Mouse (Mus musculus) erythroblast, adult 5-6 weeks (primary cell): Measurements from ENCODE around the gene Ing2. TPM values are rescaled to one million over a fixed set of nuclear protein-coding genes. Genes with fewer than 3 reads are reported as not detected.

ENCODE experiments used
- ATAC-seq: replicated peaks from 2 replicates; pipeline ENCODE4 v1.8.0; 2016; ENCODE audit warnings: moderate number of reproducible peaks, mild to moderate bottlenecking, moderate TSS enrichment, inconsistent platforms; ENCODE audit not compliant: poor library complexity, low FRiP score, severe bottlenecking
- total RNA-seq, 2 experiments: library from RNA; stranded (forward) in 1 of 2; stranded (reverse) in 1 of 2; fragments of 150-400 nt in 1 of 2; fragments of 200-764, 138-1000 nt in 1 of 2; gene quantifications; 2 replicates each; pipeline versions ENCODE4 v1.2.3 to v1.2.4; 2015 to 2017; ENCODE audit warnings: low replicate concordance in 2 of 2

Ing2 gene
- total RNA-seq, 2 experiments from 2014 or later = 12.4 to 12.9 TPM

DNA sequence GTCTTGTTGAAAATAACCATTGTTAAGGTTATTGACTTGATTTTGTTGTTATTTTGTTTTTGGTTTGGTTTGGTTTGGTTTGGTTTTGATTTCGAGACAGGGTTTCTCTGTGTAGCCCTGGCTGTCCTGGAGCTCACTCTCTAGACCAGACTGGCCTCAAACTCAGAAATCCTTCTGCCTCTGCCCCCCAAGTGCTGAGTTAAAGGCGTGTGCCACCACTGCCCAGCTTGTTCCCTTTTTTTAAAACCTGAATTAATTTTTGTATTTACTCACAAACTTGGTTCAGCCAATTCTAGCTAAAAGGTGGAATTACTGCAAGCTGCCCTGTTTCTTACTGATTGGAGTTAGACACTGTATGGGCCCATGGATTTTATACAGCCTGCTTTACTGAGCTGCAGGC, 1.3 kb upstream of the Ing2 start:
- ATAC-seq = no peak

DNA sequence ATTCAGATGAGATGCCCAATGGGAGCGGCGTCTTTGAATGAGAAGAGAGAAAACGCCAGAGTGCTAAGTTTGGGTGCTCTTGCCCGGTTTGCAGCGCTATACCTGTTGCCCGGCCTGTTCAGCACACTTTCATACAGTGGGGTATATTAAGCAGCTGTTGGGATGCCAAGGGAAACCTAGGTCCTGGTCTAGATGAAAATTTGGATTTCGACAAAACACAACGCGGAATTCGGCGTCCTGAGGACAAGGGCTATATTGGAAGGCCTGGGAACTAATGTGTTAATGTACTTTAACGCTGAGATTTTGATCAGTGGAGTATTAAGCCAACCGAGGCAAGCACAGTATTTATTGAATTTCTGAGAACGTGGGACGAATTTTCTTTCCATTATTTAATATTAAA, 868 bp upstream of the Ing2 start:
- no peak for ATAC-seq

GRCm38 (mm10) chr8:47675786-47676185, 430 bp upstream of the Ing2 start:
- ATAC-seq = peak; percentile 51

DNA sequence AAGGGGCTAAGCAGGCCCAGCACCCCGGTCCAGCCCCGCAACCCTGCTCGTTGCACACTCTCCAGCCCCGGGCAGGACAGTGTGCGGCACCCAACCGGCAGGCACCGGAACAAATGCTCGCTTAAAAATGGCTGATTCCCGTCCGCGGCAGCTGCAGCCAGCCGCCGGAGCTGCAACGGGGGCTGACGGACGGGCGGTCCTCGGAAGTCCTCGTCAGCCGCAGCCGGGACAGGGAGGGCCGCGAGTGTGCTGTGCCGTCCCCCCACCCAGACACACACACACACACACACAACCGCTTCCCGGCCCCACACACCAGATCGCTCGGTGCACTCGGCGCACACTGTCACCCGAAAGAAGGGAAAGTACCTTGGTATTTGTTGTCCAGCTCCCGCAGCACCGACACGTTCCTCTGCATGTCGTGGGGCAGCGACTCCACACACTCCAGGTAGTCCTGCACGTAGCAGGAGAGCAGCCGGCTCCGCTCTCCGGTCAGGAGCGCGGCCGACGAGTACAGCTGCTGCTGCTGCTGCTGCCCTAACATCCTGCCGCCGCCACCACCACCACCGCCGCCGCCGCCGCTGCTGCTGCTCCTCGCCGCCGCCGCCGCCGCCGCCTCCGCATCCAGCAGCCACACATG, 1.1 kb downstream of the Ing2 start:
- ATAC-seq = peak; percentile 1; the same call in 1 of the 2 replicates

DNA sequence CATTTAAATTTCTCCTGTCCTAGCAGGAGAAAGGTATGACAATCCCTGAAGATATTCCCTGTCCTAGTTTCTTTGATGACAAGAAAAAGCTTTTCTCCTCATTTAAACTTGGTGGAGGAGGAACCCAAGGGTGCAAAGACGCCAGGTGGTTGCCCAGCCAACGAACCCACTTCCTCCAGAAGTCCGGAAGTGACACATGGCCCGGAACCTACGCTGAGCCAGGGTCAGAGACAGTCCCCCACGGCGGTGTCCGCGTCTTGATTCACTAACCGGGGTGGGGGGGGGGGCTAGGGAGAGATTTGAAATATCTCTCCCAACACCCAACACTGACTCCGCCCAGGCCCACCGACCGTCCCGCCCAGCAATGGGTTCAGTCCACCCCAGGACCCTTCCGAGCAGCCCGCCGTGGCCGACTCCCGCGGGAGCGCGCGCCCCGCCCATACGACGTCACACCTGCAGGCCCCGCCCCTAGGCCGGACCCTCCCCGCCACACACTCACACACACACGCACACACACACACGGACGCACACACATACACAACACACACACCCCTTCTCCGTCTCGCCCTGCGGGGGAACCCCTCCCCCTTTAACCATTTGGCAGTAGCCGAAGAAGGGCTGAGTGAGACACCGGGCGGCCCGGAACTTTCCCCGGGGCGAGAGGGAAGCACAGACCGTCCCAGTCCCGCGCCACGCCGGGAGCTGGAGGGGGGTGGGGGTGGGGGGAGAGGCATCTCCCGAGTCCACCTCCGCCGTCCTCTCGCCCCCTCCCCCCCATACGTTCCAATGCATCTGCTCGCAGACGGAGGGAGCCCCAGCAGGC, 1.8 kb downstream of the Ing2 start:
- peak; percentile 57 for ATAC-seq

GRCm38 (mm10) chr8:47664231-47664785, 11.0 kb downstream of the Ing2 start:
- no peak for ATAC-seq

DNA sequence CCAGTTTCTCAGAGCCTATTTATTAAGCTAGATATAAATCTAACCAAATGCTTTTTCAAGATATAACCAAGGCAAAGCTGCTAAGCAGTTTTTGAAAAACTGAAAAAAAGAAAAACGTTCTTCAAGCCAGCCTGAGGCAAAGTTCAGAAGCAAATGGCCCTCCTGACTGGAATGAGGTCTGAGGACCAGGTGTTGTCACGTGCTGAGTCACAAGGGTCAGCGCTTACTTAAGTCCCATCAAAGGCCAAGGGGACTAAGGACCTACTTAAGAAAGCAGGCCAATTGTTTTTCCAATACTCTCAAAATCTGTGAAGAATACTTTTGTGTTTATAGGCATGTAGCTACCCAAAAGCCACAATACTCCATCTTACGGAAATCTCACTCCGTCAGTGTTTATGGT, 12.2 kb downstream of the Ing2 start:
- no peak for ATAC-seq

DNA sequence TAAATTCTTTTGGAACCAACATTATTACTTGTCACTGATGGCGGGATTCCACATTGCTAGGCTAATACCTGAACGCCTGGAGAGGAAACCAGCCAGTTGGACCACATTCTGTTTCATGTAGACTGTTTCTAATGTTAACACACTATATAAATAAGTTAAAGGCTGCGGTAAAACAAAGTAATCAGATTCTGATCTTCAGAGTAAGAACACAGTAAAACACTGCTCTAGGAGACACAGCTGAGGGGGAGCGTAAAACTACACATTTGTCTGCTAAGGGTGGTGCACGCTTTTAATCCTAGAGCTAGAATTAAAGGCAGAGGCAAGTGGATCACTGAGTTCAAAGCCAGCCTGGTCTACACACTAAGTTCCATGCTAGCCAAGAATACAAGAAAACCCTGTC, 12.6 kb downstream of the Ing2 start:
- no peak for ATAC-seq

DNA sequence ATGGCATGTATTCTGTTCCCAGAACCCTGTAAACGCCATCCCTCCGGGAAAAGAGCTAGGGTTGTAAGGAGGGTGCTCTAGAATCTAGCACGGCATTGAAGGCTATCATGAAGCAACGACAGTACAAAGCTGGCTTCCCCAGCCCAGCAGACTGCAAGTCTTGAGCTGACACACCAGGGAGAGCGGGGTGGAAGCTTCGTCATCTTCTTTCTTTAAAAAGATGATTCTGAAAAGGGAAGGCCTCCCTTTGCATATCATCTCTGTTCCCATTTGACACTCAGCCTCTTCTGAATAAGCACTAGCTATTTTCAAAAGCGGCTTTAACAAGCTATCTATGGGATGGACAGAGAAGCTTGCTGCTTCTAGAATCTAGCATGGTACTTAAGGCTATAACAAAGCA, 15.0 kb downstream of the Ing2 start:
- ATAC-seq = no peak

DNA sequence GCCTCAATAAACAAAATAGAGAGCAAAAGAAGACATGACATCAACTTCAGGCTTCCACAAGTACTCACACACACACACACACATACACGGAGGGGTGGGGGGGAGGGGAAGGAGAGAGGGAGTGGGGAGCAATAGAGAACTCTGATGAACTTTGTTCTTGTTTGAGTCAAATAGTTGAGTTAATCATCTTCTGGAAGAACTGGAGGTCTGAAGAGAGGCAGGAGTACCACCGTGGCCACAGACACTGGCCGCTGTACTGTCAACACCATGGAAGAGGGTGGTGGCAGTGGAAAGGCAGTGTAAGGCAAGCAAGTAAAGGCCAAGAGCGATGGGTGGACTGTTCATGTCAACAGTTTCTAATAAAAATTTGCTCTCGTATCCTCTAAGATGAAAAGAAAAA, 15.9 kb downstream of the Ing2 start:
- no peak for ATAC-seq

- ATAC-seq = no peak
Observed at GRCm38 (mm10) chr8:47654406-47654805, 20.9 kb downstream of the Ing2 start.

DNA sequence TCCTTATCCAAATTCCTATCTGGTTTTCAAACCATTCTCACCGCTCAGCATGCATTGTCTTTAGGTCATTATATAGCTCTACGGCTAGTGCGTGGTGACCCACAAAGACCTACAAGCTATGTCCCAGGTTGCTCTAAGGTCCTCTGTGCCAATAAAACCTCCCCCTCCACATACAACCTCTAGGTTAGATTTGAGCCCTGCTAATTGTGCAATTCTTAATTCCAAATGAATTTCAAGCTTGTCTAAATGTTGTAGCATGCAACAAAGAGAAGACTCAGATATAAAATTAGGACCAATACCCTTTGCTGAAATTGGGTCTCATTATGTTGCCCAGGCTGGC, 22.6 kb downstream of the Ing2 start:
- no peak for ATAC-seq

DNA sequence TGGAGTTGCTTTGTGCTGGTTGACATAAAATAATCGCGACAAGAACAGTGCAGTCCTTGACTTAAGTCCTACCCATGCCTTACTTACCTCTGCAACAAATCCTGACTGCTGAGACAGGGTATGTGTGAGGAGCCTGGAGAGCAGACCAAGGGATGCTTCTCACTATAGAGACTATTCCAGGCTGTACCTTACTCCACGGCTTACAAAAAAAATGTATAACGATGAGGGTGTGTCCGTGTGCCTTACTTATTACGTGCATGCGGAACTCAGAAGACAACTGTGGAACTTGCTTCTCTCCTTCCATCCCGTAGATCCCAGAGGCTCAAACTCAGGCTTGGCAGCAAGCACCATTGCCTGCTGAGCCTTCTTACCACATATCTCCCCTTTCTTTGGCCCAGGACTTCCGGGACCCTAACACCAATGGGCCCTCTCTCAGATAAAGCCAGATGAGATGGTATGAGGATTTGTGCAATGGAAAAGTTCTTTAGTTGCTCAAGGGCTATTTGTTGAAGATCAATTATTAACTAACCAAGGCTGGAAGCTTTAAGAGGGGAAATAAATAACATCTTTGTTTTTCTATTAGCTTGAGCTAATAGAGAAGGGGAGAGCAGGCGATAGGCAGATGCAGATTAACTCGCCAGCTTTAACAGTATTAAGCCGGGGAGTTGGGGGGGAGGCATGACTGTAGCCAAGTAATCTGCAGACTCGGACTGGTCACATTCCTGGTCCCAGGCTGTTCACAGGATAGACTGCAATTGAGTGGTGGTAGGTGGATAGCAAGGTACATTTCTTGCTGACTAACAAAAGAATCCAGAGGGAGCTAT, 23.2 kb downstream of the Ing2 start:
- ATAC-seq = no peak

DNA sequence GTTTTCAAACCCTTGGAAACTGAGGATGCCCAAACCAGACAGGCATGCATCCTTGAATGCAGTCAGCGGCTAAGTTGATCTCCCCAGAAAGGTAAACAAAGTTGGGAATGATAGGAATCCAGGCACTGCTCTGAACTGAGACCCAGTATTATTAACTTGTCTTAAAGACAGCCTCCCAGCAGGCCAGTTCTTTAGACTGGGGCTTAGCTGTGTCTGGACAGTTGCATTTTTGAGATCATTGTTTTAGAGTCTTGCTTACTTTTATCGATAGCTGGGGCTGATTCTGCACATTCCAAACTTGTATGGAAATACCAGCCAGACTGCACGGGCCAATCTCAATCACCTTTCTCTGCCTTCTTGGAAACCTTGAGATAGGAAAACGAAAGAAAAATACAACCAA, 24.5 kb downstream of the Ing2 start:
- ATAC-seq = no peak

GRCm38 (mm10) chr8:47649551-47649950, 25.8 kb downstream of the Ing2 start:
- ATAC-seq = no peak

DNA sequence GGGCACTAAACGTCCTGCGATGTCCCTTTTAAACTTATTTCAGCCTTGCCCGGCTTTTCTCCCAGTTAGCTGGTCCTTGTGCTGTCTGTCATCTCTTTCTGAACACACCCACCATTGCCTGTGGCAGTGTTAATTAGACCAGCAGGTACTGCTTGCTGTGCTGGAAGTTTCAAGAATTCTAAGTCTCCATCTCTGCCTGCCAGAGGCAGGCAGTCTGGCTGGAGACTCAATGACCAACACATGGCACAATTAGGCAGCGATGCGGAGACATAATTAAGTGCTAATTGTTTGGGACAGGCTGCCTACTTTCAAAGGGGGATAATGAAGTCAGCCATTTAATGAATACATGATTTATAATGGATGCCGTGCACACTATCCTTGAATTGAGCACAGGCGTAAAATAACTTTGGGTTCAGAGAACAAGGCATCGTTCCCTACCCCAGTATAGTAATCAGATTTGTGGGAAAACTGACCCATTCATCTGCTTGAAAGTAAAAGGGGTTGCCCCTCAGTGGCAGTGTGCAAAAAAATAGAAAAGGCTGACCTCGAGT, 32.8 kb downstream of the Ing2 start:
- ATAC-seq = no peak

DNA sequence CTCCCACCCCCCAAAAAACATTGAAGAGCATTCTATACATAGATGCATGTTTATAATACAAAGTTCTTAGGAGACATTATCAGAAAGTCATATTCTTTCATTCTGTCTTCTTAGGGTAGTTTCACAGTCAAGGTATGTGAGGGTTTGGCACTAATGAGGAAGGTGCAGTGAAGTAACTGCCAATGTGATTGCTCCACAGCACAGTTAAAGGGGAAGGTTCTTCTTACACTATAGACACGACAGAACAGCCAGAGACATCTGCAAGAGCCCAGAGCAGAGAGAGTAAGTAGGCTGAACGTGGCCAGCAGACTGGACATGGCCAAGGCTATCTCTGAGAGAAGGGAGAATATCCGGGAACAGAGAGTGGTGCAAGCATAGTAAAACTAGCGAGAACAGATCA, 38.2 kb downstream of the Ing2 start:
- ATAC-seq = no peak

DNA sequence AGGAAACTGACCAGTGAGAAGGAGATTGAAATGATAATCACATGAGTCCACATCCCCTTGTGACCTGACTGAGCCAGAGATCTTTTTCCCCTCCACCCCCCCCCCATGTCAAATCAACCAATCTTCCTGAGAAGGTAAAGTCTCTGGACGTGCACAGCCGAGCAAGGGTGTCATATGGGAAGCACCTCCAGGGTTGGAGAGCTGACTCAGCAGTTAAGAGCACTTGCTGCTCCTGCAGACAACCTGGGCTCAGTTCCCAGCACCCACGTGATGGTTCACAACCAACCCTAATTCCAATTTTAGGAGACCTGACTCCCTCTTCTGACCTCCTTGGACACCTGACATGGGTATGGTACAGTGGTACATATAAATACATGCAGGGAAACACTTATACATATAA, 39.3 kb downstream of the Ing2 start:
- ATAC-seq = no peak

GRCm38 (mm10) chr8:47634791-47635341, 40.5 kb downstream of the Ing2 start:
- ATAC-seq = no peak

- ATAC-seq = no peak
Observed at GRCm38 (mm10) chr8:47621144-47621543, 54.2 kb downstream of the Ing2 start.
